Mouse (Mus musculus): ENCODE data around the gene Pla2g4c. TPM values are rescaled to one million over a fixed set of nuclear protein-coding genes. Genes with fewer than 3 reads are reported as not detected.

Gene Pla2g4c
- polyA plus RNA-seq (2017; shearing (Covaris generic)): 0.20 TPM

GRCm38 (mm10) chr7:13324316-13324715 lies at the start of gene Pla2g4c:
Gene Pla2g4c, plus strand, starts transcription at chr7:13324655.

GRCm38 (mm10) chr7:13277081-13277480 lies 47.4 kb upstream of the Pla2g4c start, which contains the start of gene Lig1:
Gene Lig1, plus strand, starts transcription at chr7:13277283.

GRCm38 (mm10) chr7:13278308-13278891 lies 46.1 kb upstream of the Pla2g4c start, which contains the start of gene Zswim9:
Gene Zswim9, minus strand, starts transcription at chr7:13278721.

DNA sequence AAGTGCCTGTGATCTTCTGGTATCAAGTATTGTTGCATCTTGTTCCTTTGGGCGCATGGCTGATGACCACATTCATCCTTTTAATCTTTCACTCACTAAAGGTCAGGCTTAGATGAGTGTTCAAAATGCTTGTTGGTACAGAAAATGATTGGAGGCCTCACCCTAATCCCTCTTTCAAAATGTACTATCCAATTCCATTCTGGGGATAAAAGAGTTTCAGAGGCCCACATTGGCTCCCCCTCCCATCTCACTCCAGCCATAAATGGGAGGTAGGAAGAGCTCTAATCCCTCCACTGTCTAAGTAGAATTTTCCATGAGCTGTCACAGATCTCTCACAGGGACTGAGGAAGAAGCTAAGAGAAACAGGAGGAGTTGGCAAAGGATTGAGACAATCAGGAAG lies 73.4 kb downstream of the Pla2g4c start, which contains the start of gene Cabp5:
Gene Cabp5, plus strand, starts transcription at position 301 of the 400 bp plus-strand sequence.

Other genes starting within 250 kb of the Pla2g4c start
- gene Vmn1r85, start 229.5 kb upstream of the Pla2g4c start, polyA plus RNA-seq (2017; shearing (Covaris generic)): 0.06 TPM
- gene Vmn1r86, start 204.7 kb upstream of the Pla2g4c start, polyA plus RNA-seq (2017; shearing (Covaris generic)): 0.06 TPM
- not detected for gene Vmn1r87, start 184.5 kb upstream of the Pla2g4c start, polyA plus RNA-seq (2017; shearing (Covaris generic))
- 0.13 TPM for gene Vmn1r88, start 165.1 kb upstream of the Pla2g4c start, polyA plus RNA-seq (2017; shearing (Covaris generic))
- gene Vmn1r89, start 111.6 kb upstream of the Pla2g4c start, polyA plus RNA-seq (2017; shearing (Covaris generic)): not detected
- gene Lig1, start 47.4 kb upstream of the Pla2g4c start, polyA plus RNA-seq (2017; shearing (Covaris generic)): 14.0 TPM
- gene Zswim9, start 45.9 kb upstream of the Pla2g4c start, polyA plus RNA-seq (2017; shearing (Covaris generic)): 1.6 TPM
- not detected for gene Cabp5, start 73.5 kb downstream of the Pla2g4c start, polyA plus RNA-seq (2017; shearing (Covaris generic))
- not detected for gene Bsph1, start 126.2 kb downstream of the Pla2g4c start, polyA plus RNA-seq (2017; shearing (Covaris generic))
- not detected for gene Bsph2, start 246.4 kb downstream of the Pla2g4c start, polyA plus RNA-seq (2017; shearing (Covaris generic))

Measured in effector memory CD4-positive, alpha-beta T cell, adult 7 months (primary cell).